ENCODE assay signal across 8 mouse cellular contexts in the genomic region with DNA sequence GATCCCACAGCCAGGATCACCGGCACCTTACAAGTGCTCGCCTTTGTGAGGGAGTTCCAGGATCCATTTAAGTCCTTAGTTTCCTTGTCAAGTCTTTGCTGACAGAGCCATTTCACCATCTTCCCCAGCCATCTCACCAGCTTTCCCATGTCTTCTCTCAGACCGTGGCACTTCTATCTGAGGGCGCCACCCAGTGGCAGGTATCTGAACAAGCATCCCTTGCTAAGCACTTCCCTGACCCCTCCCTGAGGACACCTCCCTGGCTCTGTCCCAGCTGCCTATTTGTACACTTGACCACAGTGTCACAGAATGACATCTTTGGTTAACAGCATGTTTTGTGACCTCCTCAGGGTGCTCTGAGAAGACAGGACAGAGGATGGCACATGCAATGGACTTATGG. TPM values are rescaled to one million over a fixed set of nuclear protein-coding genes. Genes with fewer than 3 reads are reported as not detected.
A peak's percentile ranks its signal among the peaks of the same experiment; 100 is the strongest.
DNase-seq lines count a peak whose midpoint lies in the region; ATAC-seq and TF ChIP-seq lines count a peak whose summit lies in the region.

No protein-coding gene starts in this region.

- no peak for TF ChIP-seq POLR2A in bone marrow, adult 2 months (IDR thresholded peaks at IDR 0.05; ENCODE audit: borderline replicate concordance, control insufficient read depth, low read depth, low read length)

- peak; percentile 43 for TF ChIP-seq CTCF in C2C12 (IDR thresholded peaks at IDR 0.05; ENCODE audit: control insufficient read depth, insufficient read depth, insufficient read length)
- TF ChIP-seq CTCF in bone marrow, adult 2 months (IDR thresholded peaks at IDR 0.05; ENCODE audit: control insufficient read depth, insufficient read depth, low read length) = peak; percentile 81
- TF ChIP-seq CTCF in stomach, postnatal 0 days (IDR thresholded peaks at IDR 0.05; ENCODE audit: low read depth) = peak; percentile 84

- DNase-seq in heart, adult 18-20 months = peak; percentile 77 to 84
- DNase-seq in embryonic facial prominence, embryonic 14.5 days (ENCODE audit: low spot score) = peak; percentile 24
- DNase-seq in kidney, postnatal 10 days = peak; percentile 80
- DNase-seq in lung, postnatal 14 days = peak; percentile 77
- peak; percentile 70 for DNase-seq in stomach, postnatal 0 days (ENCODE audit: low spot score)

- no peak for TF ChIP-seq EP300 in stomach, postnatal 0 days (optimal IDR thresholded peaks at IDR 0.05)

- H3K9me3 ChIP-seq in heart, embryonic 11.5 days (replicated peaks; ENCODE audit: control insufficient read depth, low read length) = no peaks in the 10 kb centered on the region
- no peaks in the 10 kb centered on the region for H3K9me3 ChIP-seq in embryonic facial prominence, embryonic 14.5 days (ENCODE audit: control insufficient read depth, low read length)
- H3K9me3 ChIP-seq in stomach, postnatal 0 days (ENCODE audit: control insufficient read depth, low read length) = no peaks in the 10 kb centered on the region

- no peaks in the 10 kb centered on the region for H3K36me3 ChIP-seq in heart, embryonic 11.5 days (ENCODE audit: control insufficient read depth, insufficient read depth, low read length)
- H3K36me3 ChIP-seq in C2C12 (ENCODE audit: control insufficient read depth, insufficient read depth) = no peaks in the 10 kb centered on the region
- H3K36me3 ChIP-seq in embryonic facial prominence, embryonic 14.5 days (ENCODE audit: control insufficient read depth, insufficient read depth, low read length) = no peaks in the 10 kb centered on the region
- H3K36me3 ChIP-seq in stomach, postnatal 0 days (ENCODE audit: control insufficient read depth, insufficient read depth, low read length) = no peaks in the 10 kb centered on the region

- no peak overlapping the region for H3K4me3 ChIP-seq in heart, embryonic 11.5 days (ENCODE audit: low read depth, low read length)
- no peak overlapping the region for H3K4me3 ChIP-seq in C2C12 (ENCODE audit: insufficient read depth, poor library complexity, severe bottlenecking)
- H3K4me3 ChIP-seq in bone marrow, adult 2 months (replicated peaks; ENCODE audit: control insufficient read depth, low read depth, low read length) = no peak overlapping the region
- no peak overlapping the region for H3K4me3 ChIP-seq in embryonic facial prominence, embryonic 14.5 days (ENCODE audit: low read depth, low read length)
- no peak overlapping the region for H3K4me3 ChIP-seq in stomach, postnatal 0 days (ENCODE audit: low read depth, low read length)

- H3K79me2 ChIP-seq in C2C12 (ENCODE audit: control insufficient read depth, insufficient read depth) = no peaks in the 10 kb centered on the region

- peaks cover 25% of the 10 kb centered on the region for H3K27me3 ChIP-seq in heart, embryonic 11.5 days (ENCODE audit: control insufficient read depth, insufficient read depth, low read length)
- H3K27me3 ChIP-seq in C2C12 (ENCODE audit: control insufficient read depth, insufficient read depth, insufficient read length) = peaks cover 69% of the 10 kb centered on the region
- no peaks in the 10 kb centered on the region for H3K27me3 ChIP-seq in embryonic facial prominence, embryonic 14.5 days (replicated peaks; ENCODE audit: control insufficient read depth, insufficient read depth, low read length)
- no peaks in the 10 kb centered on the region for H3K27me3 ChIP-seq in stomach, postnatal 0 days (ENCODE audit: control insufficient read depth, insufficient read depth, low read length)

- ATAC-seq in heart, embryonic 11.5 days (replicated peaks; ENCODE audit: insufficient number of reproducible peaks, low FRiP score, low TSS enrichment) = no peak
- ATAC-seq in embryonic facial prominence, embryonic 14.5 days (ENCODE audit: low read depth) = no peak
- peak; percentile 59; the same call in 1 of the 2 replicates for ATAC-seq in stomach, postnatal 0 days (ENCODE audit: low FRiP score, low TSS enrichment)

- H3ac ChIP-seq in C2C12 (ENCODE audit: control insufficient read depth, insufficient read length, low read depth) = no peak overlapping the region

- no peak overlapping the region for H3K4me2 ChIP-seq in heart, embryonic 11.5 days
- H3K4me2 ChIP-seq in embryonic facial prominence, embryonic 14.5 days (ENCODE audit: low read depth, low read length) = no peak overlapping the region
- H3K4me2 ChIP-seq in stomach, postnatal 0 days (replicated peaks; ENCODE audit: low read depth) = no peak overlapping the region

- no peaks in the 10 kb centered on the region for H3K79me3 ChIP-seq in C2C12 (ENCODE audit: low read depth)

- no peak overlapping the region for H3K9ac ChIP-seq in heart, embryonic 11.5 days (ENCODE audit: low read depth, low read length)
- no peak overlapping the region for H3K9ac ChIP-seq in embryonic facial prominence, embryonic 14.5 days (ENCODE audit: low read depth, low read length)
- no peak overlapping the region for H3K9ac ChIP-seq in stomach, postnatal 0 days (ENCODE audit: low read length)

- no peaks in the 10 kb centered on the region for H3K4me1 ChIP-seq in heart, embryonic 11.5 days (ENCODE audit: control insufficient read depth, insufficient read depth, low read length)
- H3K4me1 ChIP-seq in bone marrow, adult 2 months (ENCODE audit: control insufficient read depth, insufficient read depth, low read length) = no peaks in the 10 kb centered on the region
- H3K4me1 ChIP-seq in embryonic facial prominence, embryonic 14.5 days (ENCODE audit: control insufficient read depth, insufficient read depth, low read length) = peaks cover 14% of the 10 kb centered on the region; the same call in 1 of the 2 replicates
- no peaks in the 10 kb centered on the region for H3K4me1 ChIP-seq in stomach, postnatal 0 days (replicated peaks; ENCODE audit: control insufficient read depth, insufficient read depth)

- H3K27ac ChIP-seq in heart, embryonic 11.5 days (ENCODE audit: low read depth, low read length) = no peak overlapping the region
- no peak overlapping the region for H3K27ac ChIP-seq in bone marrow, adult 2 months (ENCODE audit: control insufficient read depth, insufficient read depth, low read depth, low read length, poor library complexity)
- H3K27ac ChIP-seq in embryonic facial prominence, embryonic 14.5 days (replicated peaks; ENCODE audit: low read depth, low read length) = no peak overlapping the region
- H3K27ac ChIP-seq in stomach, postnatal 0 days (replicated peaks) = no peak overlapping the region

- WGBS in heart, embryonic 11.5 days (ENCODE audit: insufficient replicate concordance) = 10% methylated on average over 4 of the region's 4 CpGs
- 34% methylated on average over 4 of the region's 4 CpGs for WGBS in bone marrow, adult 2 months
- WGBS in embryonic facial prominence, embryonic 14.5 days = 29% methylated on average over 4 of the region's 4 CpGs
- 30% methylated on average over 4 of the region's 4 CpGs for WGBS in stomach, postnatal 0 days

TF ChIP-seq in C2C12, 6 proteins besides CTCF, POLR2A, EP300 and RAD21:
- no peak for TF ChIP-seq USF1 (IDR thresholded peaks at IDR 0.05; ENCODE audit: low read depth)
- no peak for TF ChIP-seq MYOG (IDR thresholded peaks at IDR 0.05; ENCODE audit: control insufficient read depth, extremely low read depth, insufficient read length)
- TF ChIP-seq CEBPB (IDR thresholded peaks at IDR 0.05; ENCODE audit: low read depth) = no peak
- no peak for TF ChIP-seq MAX (IDR thresholded peaks at IDR 0.05)
- TF ChIP-seq MYOD1 (IDR thresholded peaks at IDR 0.05; ENCODE audit: control insufficient read depth, insufficient read length, low read depth) = no peak
- TF ChIP-seq FOSL1 (IDR thresholded peaks at IDR 0.05; ENCODE audit: insufficient read depth, low read length, poor library complexity, severe bottlenecking) = no peak

RNA-seq across cellular contexts. Expression of a gene that starts 15.2 kb away (rescaled TPM):
- 10 to 100 TPM; 10.5 to 14.7 TPM for total RNA-seq in heart, adult 18-20 months (2021)
- 0.23 TPM in 1 of 2 replicates, not detected in the other for polyA plus RNA-seq in heart, embryonic 11.5 days (2014; fragmentation: Nextera tagmentation; extraction: Ambion mirVana)
- polyA plus RNA-seq in C2C12 (2012; fragmentation: generic; extraction: Trizol) = 0.40 TPM
- polyA plus RNA-seq in bone marrow, adult 2 months (2011; ENCODE audit: insufficient read depth, insufficient read length, low replicate concordance, missing spikeins) = 12.3 and 30.8 TPM in 2 replicates
- polyA plus RNA-seq in embryonic facial prominence, embryonic 14.5 days (2014; fragmentation: Nextera tagmentation; extraction: Ambion mirVana) = 0.85 and 1.0 TPM in 2 replicates
- 0.16 and 0.68 TPM in 2 replicates for polyA plus RNA-seq in stomach, postnatal 0 days (2015; fragmentation: Nextera tagmentation; extraction: Ambion mirVana)

Comparison
In these comparisons a context has a peak if more than half of its experiments do, and no peak if none do; other contexts are left out.
1. DNase-seq: peak in every context shown above with its lines; median percentile 80 in heart, adult 18-20 months; 80 in kidney, postnatal 10 days; 77 in lung, postnatal 14 days; 70 in stomach, postnatal 0 days; 24 in embryonic facial prominence, embryonic 14.5 days.